Mouse (Mus musculus) embryonic facial prominence, embryonic 11.5 days (tissue): Measurements from ENCODE around the gene Pgrmc1. TPM values are rescaled to one million over a fixed set of nuclear protein-coding genes. Genes with fewer than 3 reads are reported as not detected.
A peak's percentile ranks its signal among the peaks of the same experiment; 100 is the strongest.

ENCODE experiments used
- ATAC-seq: fragments of 200-750 bp; cut with Nextera tagmentation; replicated peaks from 2 replicates; pipeline ENCODE4 v1.8.0; 2017; ENCODE audit warnings: low read depth; ENCODE audit not compliant: insufficient number of reproducible peaks, low FRiP score, low TSS enrichment
- DNase-seq: peaks from one replicate; pipeline ENCODE4 v3.0.0-alpha.2; 2015; ENCODE audit warnings: low spot score
- H3K27ac ChIP-seq: fragments of 300-500 bp; sonication (generic); replicated peaks from 2 replicates; pipeline ENCODE4 v1.5.1; 2014; ENCODE audit warnings: mild to moderate bottlenecking, low read depth, low read length, control low read depth
- H3K27me3 ChIP-seq: fragments of 300-500 bp; sonication (generic); 2 replicates; pipeline ENCODE4 v1.6.1; 2014; ENCODE audit warnings: mild to moderate bottlenecking, low read length, moderate library complexity, mixed read lengths; ENCODE audit not compliant: control insufficient read depth, insufficient read depth
- H3K36me3 ChIP-seq: fragments of 300-500 bp; sonication (generic); replicated peaks from 2 replicates; pipeline ENCODE4 v1.6.1; 2014; ENCODE audit warnings: low read depth, mild to moderate bottlenecking, low read length, moderate library complexity, mixed read lengths; ENCODE audit not compliant: control insufficient read depth, insufficient read depth
- H3K4me1 ChIP-seq: fragments of 300-500 bp; sonication (generic); 2 replicates; pipeline ENCODE4 v1.6.1; 2014; ENCODE audit warnings: low read length, mixed read lengths; ENCODE audit not compliant: control insufficient read depth, insufficient read depth
- H3K4me2 ChIP-seq: fragments of 300-500 bp; sonication (generic); 2 replicates; pipeline ENCODE4 v1.6.1; 2014; ENCODE audit warnings: low read depth, mild to moderate bottlenecking, control low read depth, low read length, moderate library complexity
- H3K4me3 ChIP-seq: fragments of 300-500 bp; sonication (generic); 2 replicates; pipeline ENCODE4 v1.5.1; 2014; ENCODE audit warnings: low read depth, low read length, control low read depth
- H3K9ac ChIP-seq: fragments of 300-500 bp; sonication (generic); replicated peaks from 2 replicates; pipeline ENCODE4 v1.6.1; 2014; ENCODE audit warnings: mild to moderate bottlenecking, control low read depth, low read length
- H3K9me3 ChIP-seq: fragments of 300-500 bp; sonication (generic); replicated peaks from 2 replicates; pipeline ENCODE4 v1.6.1; 2016; ENCODE audit warnings: mild to moderate bottlenecking, low read length, inconsistent platforms, mixed read lengths; ENCODE audit not compliant: control insufficient read depth
- WGBS: fragments of 180-500 bp; shearing (Covaris S2); extraction: QIAGEN DNeasy Blood & Tissue Kit; methylation state at CpG from one replicate; pipeline ENCODE4 v1.1.7; 2014; 5-methylcytosine and 5-hydroxymethylcytosine counted together
- polyA plus RNA-seq: library from polyadenylated mRNA; unstranded; fragments of >200 nt; fragmentation: Nextera tagmentation; extraction: Ambion mirVana; gene quantifications from 2 replicates; pipeline ENCODE4 v1.2.1, GENCODE M21; 2014

The Pgrmc1 gene
- polyA plus RNA-seq, 1 experiment from 2014 or later, result 449 TPM

GRCm38 (mm10) chrX:36628102-36628501 is 30.1 kb downstream of the Pgrmc1 start:
- no peak for ATAC-seq
- Histone ChIP-seq H3K4me3 (no peak overlapping the region), H3K36me3 (no peaks in the 10 kb centered on the region), H3K27ac (no peak overlapping the region), H3K27me3 (no peaks in the 10 kb centered on the region), H3K9me3 (no peaks in the 10 kb centered on the region), H3K9ac (no peak overlapping the region), H3K4me2 (no peak overlapping the region), H3K4me1 (no peaks in the 10 kb centered on the region)
- 74% methylated on average over 3 of the region's 3 CpGs for WGBS
- DNase-seq, result no peak

DNA sequence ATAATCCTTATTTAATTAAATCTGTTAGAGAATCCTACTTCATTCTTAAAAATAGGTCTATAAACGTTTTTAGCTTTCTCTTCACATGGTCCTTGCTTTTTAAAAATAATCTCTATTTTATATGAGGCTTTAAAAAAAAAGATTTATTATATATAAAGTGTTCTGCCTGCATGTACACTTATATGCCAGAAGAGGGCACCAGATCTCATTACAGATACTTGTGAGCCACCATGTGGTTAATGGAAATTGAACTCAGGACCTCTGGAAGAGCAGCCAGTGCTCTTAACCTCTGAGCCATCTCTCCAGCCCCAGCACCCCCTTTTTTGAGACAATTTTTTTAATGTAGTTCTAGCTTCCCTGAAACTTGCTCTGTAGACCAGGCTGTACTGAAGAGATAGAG is 32.8 kb downstream of the Pgrmc1 start:
- H3K4me3 ChIP-seq, result no peak overlapping the region
- WGBS, result 9% methylated on average over 1 of the region's 1 CpGs
- H3K27me3 ChIP-seq, result no peaks in the 10 kb centered on the region
- no peaks in the 10 kb centered on the region for H3K4me1 ChIP-seq
- no peaks in the 10 kb centered on the region for H3K36me3 ChIP-seq
- ATAC-seq (no peak), DNase-seq (peak; percentile 1)
- no peak overlapping the region for H3K4me2 ChIP-seq
- H3K27ac ChIP-seq, result no peak overlapping the region
- H3K9me3 ChIP-seq, result no peaks in the 10 kb centered on the region
- H3K9ac ChIP-seq, result no peak overlapping the region

GRCm38 (mm10) chrX:36640046-36640445 is 42.0 kb downstream of the Pgrmc1 start:
- no peaks in the 10 kb centered on the region for H3K4me1 ChIP-seq
- H3K36me3 ChIP-seq, result no peaks in the 10 kb centered on the region
- 77% methylated on average over 6 of the region's 6 CpGs for WGBS
- no peak overlapping the region for H3K9ac ChIP-seq
- no peak overlapping the region for H3K4me3 ChIP-seq
- no peaks in the 10 kb centered on the region for H3K9me3 ChIP-seq
- H3K27me3 ChIP-seq, result no peaks in the 10 kb centered on the region
- no peak overlapping the region for H3K4me2 ChIP-seq
- no peak overlapping the region for H3K27ac ChIP-seq
- ATAC-seq, result no peak
- DNase-seq, result no peak

DNA sequence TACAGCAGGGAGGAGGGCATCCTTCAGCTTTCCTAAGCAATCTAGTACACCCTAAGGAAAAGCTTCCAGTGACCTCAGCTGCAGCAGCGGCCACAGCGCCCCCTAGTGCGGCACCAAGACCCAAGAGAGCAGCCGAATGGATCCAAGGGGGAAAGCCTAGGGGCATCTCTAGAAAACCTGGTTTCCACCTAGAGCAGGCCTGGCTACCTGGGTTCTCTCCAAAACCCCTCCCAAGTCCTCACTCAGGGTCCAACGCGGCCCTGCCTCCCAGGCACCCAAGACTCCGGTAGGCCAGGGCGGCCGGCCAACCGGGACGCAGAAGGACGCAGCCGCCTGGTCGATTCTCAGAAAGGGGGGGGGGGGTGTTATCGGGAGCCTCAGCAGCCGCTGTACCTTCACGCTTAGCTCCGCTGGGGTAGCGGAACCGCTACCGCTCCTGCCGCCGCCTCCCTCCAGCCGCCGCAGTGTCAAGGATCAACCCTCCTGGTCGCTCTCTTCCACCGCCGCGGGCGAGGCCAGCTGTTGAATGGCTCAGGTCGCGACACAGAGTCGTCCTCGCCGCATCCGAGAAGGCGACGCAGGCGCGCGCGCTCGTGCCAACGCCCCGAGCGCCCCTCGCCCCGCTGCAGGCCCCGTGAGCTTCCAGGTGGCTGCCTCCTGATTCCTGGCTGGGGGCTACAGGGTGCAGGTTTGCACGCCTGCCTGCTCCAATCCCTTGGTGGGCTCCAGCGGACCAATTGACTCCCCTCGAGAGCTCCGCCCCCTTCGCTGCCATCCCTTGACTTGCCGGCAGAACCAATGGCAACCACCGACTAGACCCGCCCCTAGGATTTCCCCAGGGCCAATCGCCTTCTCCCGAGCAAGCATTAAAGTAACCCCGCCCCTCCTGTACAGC is 46.9 kb downstream of the Pgrmc1 start, which contains the start of gene Akap17b:
TSS of gene Akap17b (minus strand) at position 739 of the 895 bp plus-strand sequence.
- no peaks in the 10 kb centered on the region for H3K36me3 ChIP-seq
- no peak within 1 kb of the TSS for H3K27ac ChIP-seq
- peak within 1 kb of the TSS; percentile 54 for H3K4me3 ChIP-seq
- H3K4me1 ChIP-seq, result no peaks in the 10 kb centered on the region
- 15% methylated on average over 50 of the region's 60 CpGs for WGBS
- peak; percentile 93 for ATAC-seq
- H3K4me2 ChIP-seq, result peak within 1 kb of the TSS; percentile 5
- peak; percentile 89 for DNase-seq
- no peaks in the 10 kb centered on the region for H3K9me3 ChIP-seq
- H3K27me3 ChIP-seq, result no peaks in the 10 kb centered on the region
- H3K9ac ChIP-seq, result peak within 1 kb of the TSS; percentile 55

Other genes starting within 250 kb of the Pgrmc1 start
- not detected in 2 replicates for gene Gm6268, start 196.9 kb upstream of the Pgrmc1 start, polyA plus RNA-seq
- gene Gm14569, start 106.4 kb upstream of the Pgrmc1 start, polyA plus RNA-seq, result not detected in 2 replicates
- 2.5 and 3.1 TPM in 2 replicates for gene Akap17b, start 47.2 kb downstream of the Pgrmc1 start, polyA plus RNA-seq
- 0.89 and 1.00 TPM in 2 replicates for gene Slc25a43, start 145.5 kb downstream of the Pgrmc1 start, polyA plus RNA-seq
- 585 and 587 TPM in 2 replicates for gene Slc25a5, start 197.4 kb downstream of the Pgrmc1 start, polyA plus RNA-seq